Mouse (Mus musculus): ENCODE data around the gene Ptpn21. TPM values are rescaled to one million over a fixed set of nuclear protein-coding genes. Genes with fewer than 3 reads are reported as not detected.

Ptpn21 gene
- polyA plus RNA-seq, 1 experiment = 38.6 TPM

- TF ChIP-seq CTCF (IDR thresholded peaks at IDR 0.05; ENCODE audit: insufficient read depth, low read length) (no peak), POLR2A (IDR thresholded peaks at IDR 0.05; ENCODE audit: borderline replicate concordance, extremely low read depth, low read depth, low read length) (no peak)
- Histone ChIP-seq H3K4me1 (ENCODE audit: control insufficient read depth, insufficient read depth, low read length) (peaks cover 12% of the 10 kb centered on the region), H3K4me3 (replicated peaks; ENCODE audit: extremely low read depth, low read depth, low read length) (no peak overlapping the region)
- WGBS = 41% methylated on average over 7 of the region's 7 CpGs
- DNase-seq = no peak
These were observed 10.0 kb downstream of the Ptpn21 start for GRCm38 (mm10) chr12:98727186-98727585.

- TF ChIP-seq POLR2A (IDR thresholded peaks at IDR 0.05; ENCODE audit: borderline replicate concordance, extremely low read depth, low read depth, low read length) (no peak), CTCF (IDR thresholded peaks at IDR 0.05; ENCODE audit: insufficient read depth, low read length) (no peak)
- no peak for DNase-seq
- peaks cover 12% of the 10 kb centered on the region for H3K4me1 ChIP-seq (ENCODE audit: control insufficient read depth, insufficient read depth, low read length)
- no peak overlapping the region for H3K4me3 ChIP-seq (replicated peaks; ENCODE audit: extremely low read depth, low read depth, low read length)
- 65% methylated on average over 7 of the region's 7 CpGs for WGBS
These were observed 11.1 kb downstream of the Ptpn21 start for GRCm38 (mm10) chr12:98726078-98726477.

- H3K4me3 ChIP-seq (replicated peaks; ENCODE audit: extremely low read depth, low read depth, low read length) = no peak overlapping the region
- TF ChIP-seq POLR2A (IDR thresholded peaks at IDR 0.05; ENCODE audit: borderline replicate concordance, extremely low read depth, low read depth, low read length) (no peak), CTCF (IDR thresholded peaks at IDR 0.05; ENCODE audit: insufficient read depth, low read length) (no peak)
- WGBS = 57% methylated on average over 5 of the region's 5 CpGs
- peaks cover 14% of the 10 kb centered on the region for H3K4me1 ChIP-seq (ENCODE audit: control insufficient read depth, insufficient read depth, low read length)
- no peak for DNase-seq
These were observed 12.2 kb downstream of the Ptpn21 start for GRCm38 (mm10) chr12:98724976-98725375.

- no peak for TF ChIP-seq POLR2A (IDR thresholded peaks at IDR 0.05; ENCODE audit: borderline replicate concordance, extremely low read depth, low read depth, low read length)
- TF ChIP-seq CTCF (IDR thresholded peaks at IDR 0.05; ENCODE audit: insufficient read depth, low read length) = no peak
- 82% methylated on average over 7 of the region's 7 CpGs for WGBS
- Histone ChIP-seq H3K4me1 (ENCODE audit: control insufficient read depth, insufficient read depth, low read length) (peaks cover 14% of the 10 kb centered on the region), H3K4me3 (replicated peaks; ENCODE audit: extremely low read depth, low read depth, low read length) (no peak overlapping the region)
- no peak for DNase-seq
These were observed 13.0 kb downstream of the Ptpn21 start for GRCm38 (mm10) chr12:98724224-98724623.

GRCm38 (mm10) chr12:98721030-98721429 lies 16.2 kb downstream of the Ptpn21 start:
- 79% methylated on average over 3 of the region's 3 CpGs for WGBS
- H3K4me1 ChIP-seq (ENCODE audit: control insufficient read depth, insufficient read depth, low read length) = peaks cover 10% of the 10 kb centered on the region
- no peak for DNase-seq
- TF ChIP-seq POLR2A (IDR thresholded peaks at IDR 0.05; ENCODE audit: borderline replicate concordance, extremely low read depth, low read depth, low read length) = no peak
- no peak overlapping the region for H3K4me3 ChIP-seq (replicated peaks; ENCODE audit: extremely low read depth, low read depth, low read length)

DNA sequence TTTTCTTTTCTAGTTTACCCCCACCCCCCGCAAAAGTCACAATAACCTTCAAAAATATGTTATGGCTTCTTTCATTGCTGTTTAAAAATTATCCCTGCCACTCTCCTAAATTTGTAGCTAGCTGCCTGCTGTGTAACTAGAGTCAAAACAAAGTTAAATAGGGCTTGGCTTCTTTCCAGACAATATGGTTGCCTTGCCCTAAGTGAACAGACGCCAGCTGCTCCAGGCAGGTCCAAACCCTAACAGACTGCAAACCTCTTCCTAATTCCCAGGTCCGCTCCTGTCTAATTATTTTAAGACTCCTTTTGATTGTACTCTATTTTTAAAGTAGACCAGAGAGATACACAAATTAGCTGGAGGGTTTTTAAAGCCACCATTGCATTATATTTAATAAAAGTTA lies 16.6 kb downstream of the Ptpn21 start:
- WGBS = 55% methylated on average over 3 of the region's 3 CpGs
- H3K4me3 ChIP-seq (replicated peaks; ENCODE audit: extremely low read depth, low read depth, low read length) = no peak overlapping the region
- H3K4me1 ChIP-seq (ENCODE audit: control insufficient read depth, insufficient read depth, low read length) = peaks cover 9% of the 10 kb centered on the region; the same call in 1 of the 2 replicates
- DNase-seq = no peak
- TF ChIP-seq CTCF (IDR thresholded peaks at IDR 0.05; ENCODE audit: insufficient read depth, low read length) = no peak
- TF ChIP-seq POLR2A (IDR thresholded peaks at IDR 0.05; ENCODE audit: borderline replicate concordance, extremely low read depth, low read depth, low read length) = no peak

GRCm38 (mm10) chr12:98716142-98716541 lies 21.1 kb downstream of the Ptpn21 start:
- Histone ChIP-seq H3K4me3 (replicated peaks; ENCODE audit: extremely low read depth, low read depth, low read length) (no peak overlapping the region), H3K4me1 (ENCODE audit: control insufficient read depth, insufficient read depth, low read length) (peaks cover 8% of the 10 kb centered on the region; the same call in 1 of the 2 replicates)
- DNase-seq = no peak
- TF ChIP-seq POLR2A (IDR thresholded peaks at IDR 0.05; ENCODE audit: borderline replicate concordance, extremely low read depth, low read depth, low read length) (no peak), CTCF (IDR thresholded peaks at IDR 0.05; ENCODE audit: insufficient read depth, low read length) (no peak)
- WGBS = 85% methylated on average over 2 of the region's 2 CpGs

GRCm38 (mm10) chr12:98714757-98715156 lies 22.4 kb downstream of the Ptpn21 start:
- TF ChIP-seq POLR2A (IDR thresholded peaks at IDR 0.05; ENCODE audit: borderline replicate concordance, extremely low read depth, low read depth, low read length) (no peak), CTCF (IDR thresholded peaks at IDR 0.05; ENCODE audit: insufficient read depth, low read length) (no peak)
- 41% methylated on average over 11 of the region's 11 CpGs for WGBS
- peak; percentile 35 for DNase-seq
- Histone ChIP-seq H3K4me1 (ENCODE audit: control insufficient read depth, insufficient read depth, low read length) (peaks cover 6% of the 10 kb centered on the region; the same call in 1 of the 2 replicates), H3K4me3 (replicated peaks; ENCODE audit: extremely low read depth, low read depth, low read length) (no peak overlapping the region)

DNA sequence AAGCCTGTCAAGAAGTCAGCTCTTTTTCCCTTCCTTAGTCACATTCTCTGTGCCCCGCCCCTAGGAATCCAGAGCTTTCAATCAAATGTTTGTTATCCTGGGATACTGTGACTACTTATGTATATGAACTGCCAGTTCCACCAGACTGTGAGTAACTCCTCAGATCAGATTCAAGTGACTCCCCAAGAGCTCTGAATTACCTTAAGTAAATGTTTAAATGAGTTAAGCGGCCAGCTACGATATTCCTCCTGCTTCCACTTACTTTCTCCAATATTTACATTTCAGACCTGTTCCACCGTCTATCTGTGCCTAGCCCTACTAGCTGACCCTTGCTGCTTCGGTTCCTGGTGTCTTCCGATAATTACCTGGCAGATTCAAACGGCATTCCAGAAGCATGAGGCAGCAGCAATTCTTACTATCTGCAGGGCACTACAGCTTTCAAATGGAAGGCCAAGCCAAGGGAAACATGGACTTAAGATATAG lies 23.5 kb downstream of the Ptpn21 start:
- DNase-seq = peak; percentile 50
- TF ChIP-seq CTCF (IDR thresholded peaks at IDR 0.05; ENCODE audit: insufficient read depth, low read length) (no peak), POLR2A (IDR thresholded peaks at IDR 0.05; ENCODE audit: borderline replicate concordance, extremely low read depth, low read depth, low read length) (no peak)
- Histone ChIP-seq H3K4me3 (replicated peaks; ENCODE audit: extremely low read depth, low read depth, low read length) (no peak overlapping the region), H3K4me1 (ENCODE audit: control insufficient read depth, insufficient read depth, low read length) (peaks cover 6% of the 10 kb centered on the region; the same call in 1 of the 2 replicates)
- 40% methylated on average over 7 of the region's 7 CpGs for WGBS

GRCm38 (mm10) chr12:98712819-98713218 lies 24.4 kb downstream of the Ptpn21 start:
- 66% methylated on average over 6 of the region's 6 CpGs for WGBS
- Histone ChIP-seq H3K4me3 (replicated peaks; ENCODE audit: extremely low read depth, low read depth, low read length) (no peak overlapping the region), H3K4me1 (ENCODE audit: control insufficient read depth, insufficient read depth, low read length) (peaks cover 6% of the 10 kb centered on the region; the same call in 1 of the 2 replicates)
- peak; percentile 26 for DNase-seq
- TF ChIP-seq CTCF (IDR thresholded peaks at IDR 0.05; ENCODE audit: insufficient read depth, low read length) (no peak), POLR2A (IDR thresholded peaks at IDR 0.05; ENCODE audit: borderline replicate concordance, extremely low read depth, low read depth, low read length) (peak; percentile 25; the same call in 1 of the 2 replicates)
